Mouse (Mus musculus): ENCODE data around the gene Als2cr12. TPM values are rescaled to one million over a fixed set of nuclear protein-coding genes. Genes with fewer than 3 reads are reported as not detected.
"Not testable (repeated sequence)": the region's sequence is repeated elsewhere in the genome, so short reads cannot be mapped to it uniquely, and the experiment has no call there.

Als2cr12 gene
- polyA plus RNA-seq (2014; fragmentation: Nextera tagmentation; extraction: Ambion mirVana): 0.10 TPM in 1 of 2 replicates, not detected in the other

- H3K9me3 ChIP-seq (ENCODE audit: control insufficient read depth, low read length); H3K36me3 ChIP-seq (ENCODE audit: control insufficient read depth, insufficient read depth, low read length); H3K9ac ChIP-seq (ENCODE audit: low read depth, low read length); H3K4me1 ChIP-seq (replicated peaks; ENCODE audit: control insufficient read depth, insufficient read depth, low read length); H3K4me2 ChIP-seq (replicated peaks; ENCODE audit: low read depth, low read length); ATAC-seq (ENCODE audit: low FRiP score); H3K4me3 ChIP-seq (ENCODE audit: low read depth, low read length); H3K27ac ChIP-seq (ENCODE audit: low read depth, low read length); H3K27me3 ChIP-seq (ENCODE audit: control insufficient read depth, insufficient read depth, low read length); DNase-seq (ENCODE audit: low spot score): not testable (repeated sequence)
- WGBS: 84% methylated on average over 4 of the region's 4 CpGs
Observed at GRCm38 (mm10) chr1:58695810-58696209, at the start of gene Als2cr12. Gene Als2cr12, minus strand, starts transcription at chr1:58695989.

GRCm38 (mm10) chr1:58744645-58745044 is 48.9 kb upstream of the Als2cr12 start:
- Histone ChIP-seq H3K36me3 (ENCODE audit: control insufficient read depth, insufficient read depth, low read length) (no peaks in the 10 kb centered on the region), H3K9me3 (ENCODE audit: control insufficient read depth, low read length) (no peaks in the 10 kb centered on the region), H3K27ac (ENCODE audit: low read depth, low read length) (no peak overlapping the region), H3K4me1 (replicated peaks; ENCODE audit: control insufficient read depth, insufficient read depth, low read length) (no peaks in the 10 kb centered on the region), H3K4me3 (ENCODE audit: low read depth, low read length) (no peak overlapping the region), H3K9ac (ENCODE audit: low read depth, low read length) (no peak overlapping the region), H3K4me2 (replicated peaks; ENCODE audit: low read depth, low read length) (no peak overlapping the region), H3K27me3 (ENCODE audit: control insufficient read depth, insufficient read depth, low read length) (no peaks in the 10 kb centered on the region)
- 92% methylated on average over 7 of the region's 7 CpGs for WGBS
- DNase-seq (ENCODE audit: low spot score): no peak
- ATAC-seq (ENCODE audit: low FRiP score): no peak

GRCm38 (mm10) chr1:58743252-58743651 is 47.5 kb upstream of the Als2cr12 start:
- Histone ChIP-seq H3K9me3 (ENCODE audit: control insufficient read depth, low read length) (no peaks in the 10 kb centered on the region), H3K27ac (ENCODE audit: low read depth, low read length) (no peak overlapping the region), H3K4me1 (replicated peaks; ENCODE audit: control insufficient read depth, insufficient read depth, low read length) (no peaks in the 10 kb centered on the region), H3K9ac (ENCODE audit: low read depth, low read length) (no peak overlapping the region), H3K4me3 (ENCODE audit: low read depth, low read length) (no peak overlapping the region), H3K27me3 (ENCODE audit: control insufficient read depth, insufficient read depth, low read length) (no peaks in the 10 kb centered on the region), H3K4me2 (replicated peaks; ENCODE audit: low read depth, low read length) (no peak overlapping the region), H3K36me3 (ENCODE audit: control insufficient read depth, insufficient read depth, low read length) (no peaks in the 10 kb centered on the region)
- DNase-seq (ENCODE audit: low spot score) (no peak), ATAC-seq (ENCODE audit: low FRiP score) (no peak)
- 96% methylated on average over 6 of the region's 6 CpGs for WGBS

- ATAC-seq (ENCODE audit: low FRiP score) (no peak), DNase-seq (ENCODE audit: low spot score) (no peak)
- no peaks in the 10 kb centered on the region for H3K27me3 ChIP-seq (ENCODE audit: control insufficient read depth, insufficient read depth, low read length)
- no peaks in the 10 kb centered on the region for H3K9me3 ChIP-seq (ENCODE audit: control insufficient read depth, low read length)
- H3K36me3 ChIP-seq (ENCODE audit: control insufficient read depth, insufficient read depth, low read length): no peaks in the 10 kb centered on the region
- H3K4me1 ChIP-seq (replicated peaks; ENCODE audit: control insufficient read depth, insufficient read depth, low read length): no peaks in the 10 kb centered on the region
- H3K9ac ChIP-seq (ENCODE audit: low read depth, low read length): no peak overlapping the region
- no peak overlapping the region for H3K27ac ChIP-seq (ENCODE audit: low read depth, low read length)
- 86% methylated on average over 5 of the region's 5 CpGs for WGBS
- no peak overlapping the region for H3K4me3 ChIP-seq (ENCODE audit: low read depth, low read length)
- H3K4me2 ChIP-seq (replicated peaks; ENCODE audit: low read depth, low read length): no peak overlapping the region
Observed at GRCm38 (mm10) chr1:58742571-58743021, 46.8 kb upstream of the Als2cr12 start.

GRCm38 (mm10) chr1:58739529-58739928 is 43.7 kb upstream of the Als2cr12 start:
- Histone ChIP-seq H3K9ac (ENCODE audit: low read depth, low read length) (no peak overlapping the region), H3K36me3 (ENCODE audit: control insufficient read depth, insufficient read depth, low read length) (no peaks in the 10 kb centered on the region), H3K27me3 (ENCODE audit: control insufficient read depth, insufficient read depth, low read length) (no peaks in the 10 kb centered on the region), H3K4me3 (ENCODE audit: low read depth, low read length) (no peak overlapping the region), H3K4me2 (replicated peaks; ENCODE audit: low read depth, low read length) (no peak overlapping the region), H3K4me1 (replicated peaks; ENCODE audit: control insufficient read depth, insufficient read depth, low read length) (no peaks in the 10 kb centered on the region), H3K9me3 (ENCODE audit: control insufficient read depth, low read length) (no peaks in the 10 kb centered on the region), H3K27ac (ENCODE audit: low read depth, low read length) (no peak overlapping the region)
- DNase-seq (ENCODE audit: low spot score) (no peak), ATAC-seq (ENCODE audit: low FRiP score) (no peak)
- WGBS: 92% methylated on average over 7 of the region's 7 CpGs

GRCm38 (mm10) chr1:58736968-58737367 is 41.2 kb upstream of the Als2cr12 start:
- H3K4me1 ChIP-seq (replicated peaks; ENCODE audit: control insufficient read depth, insufficient read depth, low read length): no peaks in the 10 kb centered on the region
- ATAC-seq (ENCODE audit: low FRiP score) (no peak), DNase-seq (ENCODE audit: low spot score) (no peak)
- H3K27ac ChIP-seq (ENCODE audit: low read depth, low read length): no peak overlapping the region
- H3K4me2 ChIP-seq (replicated peaks; ENCODE audit: low read depth, low read length): no peak overlapping the region
- no peaks in the 10 kb centered on the region for H3K36me3 ChIP-seq (ENCODE audit: control insufficient read depth, insufficient read depth, low read length)
- 94% methylated on average over 22 of the region's 22 CpGs for WGBS
- H3K9me3 ChIP-seq (ENCODE audit: control insufficient read depth, low read length): no peaks in the 10 kb centered on the region
- H3K9ac ChIP-seq (ENCODE audit: low read depth, low read length): no peak overlapping the region
- no peak overlapping the region for H3K4me3 ChIP-seq (ENCODE audit: low read depth, low read length)
- H3K27me3 ChIP-seq (ENCODE audit: control insufficient read depth, insufficient read depth, low read length): no peaks in the 10 kb centered on the region

- Histone ChIP-seq H3K27me3 (ENCODE audit: control insufficient read depth, insufficient read depth, low read length) (no peaks in the 10 kb centered on the region), H3K4me2 (replicated peaks; ENCODE audit: low read depth, low read length) (no peak overlapping the region), H3K36me3 (ENCODE audit: control insufficient read depth, insufficient read depth, low read length) (no peaks in the 10 kb centered on the region), H3K4me1 (replicated peaks; ENCODE audit: control insufficient read depth, insufficient read depth, low read length) (no peaks in the 10 kb centered on the region), H3K9ac (ENCODE audit: low read depth, low read length) (no peak overlapping the region), H3K9me3 (ENCODE audit: control insufficient read depth, low read length) (no peaks in the 10 kb centered on the region), H3K27ac (ENCODE audit: low read depth, low read length) (no peak overlapping the region), H3K4me3 (ENCODE audit: low read depth, low read length) (no peak overlapping the region)
- 89% methylated on average over 7 of the region's 7 CpGs for WGBS
- DNase-seq (ENCODE audit: low spot score) (no peak), ATAC-seq (ENCODE audit: low FRiP score) (no peak)
Observed at GRCm38 (mm10) chr1:58735962-58736361, 40.2 kb upstream of the Als2cr12 start.

- H3K9me3 ChIP-seq (ENCODE audit: control insufficient read depth, low read length): no peaks in the 10 kb centered on the region
- H3K27me3 ChIP-seq (ENCODE audit: control insufficient read depth, insufficient read depth, low read length): no peaks in the 10 kb centered on the region
- WGBS: 94% methylated on average over 11 of the region's 11 CpGs
- no peaks in the 10 kb centered on the region for H3K4me1 ChIP-seq (replicated peaks; ENCODE audit: control insufficient read depth, insufficient read depth, low read length)
- no peak overlapping the region for H3K27ac ChIP-seq (ENCODE audit: low read depth, low read length)
- H3K36me3 ChIP-seq (ENCODE audit: control insufficient read depth, insufficient read depth, low read length): no peaks in the 10 kb centered on the region
- no peak overlapping the region for H3K9ac ChIP-seq (ENCODE audit: low read depth, low read length)
- no peak overlapping the region for H3K4me2 ChIP-seq (replicated peaks; ENCODE audit: low read depth, low read length)
- ATAC-seq (ENCODE audit: low FRiP score) (no peak), DNase-seq (ENCODE audit: low spot score) (no peak)
- H3K4me3 ChIP-seq (ENCODE audit: low read depth, low read length): no peak overlapping the region
Observed at GRCm38 (mm10) chr1:58734043-58734920, 38.5 kb upstream of the Als2cr12 start.

- 86% methylated on average over 2 of the region's 2 CpGs for WGBS
- no peak for DNase-seq (ENCODE audit: low spot score)
- Histone ChIP-seq H3K27me3 (ENCODE audit: control insufficient read depth, insufficient read depth, low read length) (no peaks in the 10 kb centered on the region), H3K9ac (ENCODE audit: low read depth, low read length) (no peak overlapping the region), H3K27ac (ENCODE audit: low read depth, low read length) (no peak overlapping the region), H3K36me3 (ENCODE audit: control insufficient read depth, insufficient read depth, low read length) (no peaks in the 10 kb centered on the region), H3K9me3 (ENCODE audit: control insufficient read depth, low read length) (no peaks in the 10 kb centered on the region), H3K4me3 (ENCODE audit: low read depth, low read length) (no peak overlapping the region), H3K4me2 (replicated peaks; ENCODE audit: low read depth, low read length) (no peak overlapping the region), H3K4me1 (replicated peaks; ENCODE audit: control insufficient read depth, insufficient read depth, low read length) (no peaks in the 10 kb centered on the region)
- ATAC-seq (ENCODE audit: low FRiP score): no peak
Observed at GRCm38 (mm10) chr1:58733636-58734035, 37.8 kb upstream of the Als2cr12 start.
